Mouse (Mus musculus): ENCODE data around the gene Nufip1.

The Nufip1 gene

GRCm38 (mm10) chr14:76120472-76120871, 9.8 kb downstream of the Nufip1 start:
- Histone ChIP-seq H3K4me3 (replicated peaks; ENCODE audit: low read length) (no peak overlapping the region), H3K36me3 (ENCODE audit: insufficient read depth, low read length) (peaks cover 99% of the 10 kb centered on the region), H3K9me3 (ENCODE audit: low read length) (no peaks in the 10 kb centered on the region), H3K27me3 (ENCODE audit: insufficient read depth, low read length) (no peaks in the 10 kb centered on the region), H3K4me1 (replicated peaks; ENCODE audit: low read depth, low read length) (peaks cover 48% of the 10 kb centered on the region)
- no peak for TF ChIP-seq POU5F1 (IDR thresholded peaks at IDR 0.05; ENCODE audit: borderline replicate concordance, low read length)
- no peak for TF ChIP-seq NANOG (IDR thresholded peaks at IDR 0.05; ENCODE audit: borderline replicate concordance, low read length)
- no peak for TF ChIP-seq CTCF (conservative IDR thresholded peaks at IDR 0.05; ENCODE audit: low read length)

- H3K27me3 ChIP-seq (ENCODE audit: insufficient read depth, low read length), result no peaks in the 10 kb centered on the region
- no peak overlapping the region for H3K4me3 ChIP-seq (replicated peaks; ENCODE audit: low read length)
- TF ChIP-seq POU5F1 (IDR thresholded peaks at IDR 0.05; ENCODE audit: borderline replicate concordance, low read length) (no peak), NANOG (IDR thresholded peaks at IDR 0.05; ENCODE audit: borderline replicate concordance, low read length) (no peak), CTCF (conservative IDR thresholded peaks at IDR 0.05; ENCODE audit: low read length) (peak; percentile 83)
- H3K9me3 ChIP-seq (ENCODE audit: low read length), result no peaks in the 10 kb centered on the region
- peaks cover 99% of the 10 kb centered on the region for H3K36me3 ChIP-seq (ENCODE audit: insufficient read depth, low read length)
- peaks cover 51% of the 10 kb centered on the region for H3K4me1 ChIP-seq (replicated peaks; ENCODE audit: low read depth, low read length)
Observed at GRCm38 (mm10) chr14:76121901-76122662, 11.4 kb downstream of the Nufip1 start.

- Histone ChIP-seq H3K36me3 (ENCODE audit: insufficient read depth, low read length) (peaks cover 99% of the 10 kb centered on the region), H3K4me1 (replicated peaks; ENCODE audit: low read depth, low read length) (peaks cover 51% of the 10 kb centered on the region), H3K4me3 (replicated peaks; ENCODE audit: low read length) (no peak overlapping the region), H3K9me3 (ENCODE audit: low read length) (no peaks in the 10 kb centered on the region), H3K27me3 (ENCODE audit: insufficient read depth, low read length) (no peaks in the 10 kb centered on the region)
- no peak for TF ChIP-seq NANOG (IDR thresholded peaks at IDR 0.05; ENCODE audit: borderline replicate concordance, low read length)
- TF ChIP-seq CTCF (conservative IDR thresholded peaks at IDR 0.05; ENCODE audit: low read length), result no peak
- TF ChIP-seq POU5F1 (IDR thresholded peaks at IDR 0.05; ENCODE audit: borderline replicate concordance, low read length), result no peak
Observed at GRCm38 (mm10) chr14:76122663-76123058, 12.0 kb downstream of the Nufip1 start.

- Histone ChIP-seq H3K4me1 (replicated peaks; ENCODE audit: low read depth, low read length) (peaks cover 32% of the 10 kb centered on the region), H3K27me3 (ENCODE audit: insufficient read depth, low read length) (no peaks in the 10 kb centered on the region), H3K4me3 (replicated peaks; ENCODE audit: low read length) (no peak overlapping the region), H3K9me3 (ENCODE audit: low read length) (no peaks in the 10 kb centered on the region), H3K36me3 (ENCODE audit: insufficient read depth, low read length) (peaks cover 99% of the 10 kb centered on the region)
- TF ChIP-seq NANOG (IDR thresholded peaks at IDR 0.05; ENCODE audit: borderline replicate concordance, low read length), result no peak
- no peak for TF ChIP-seq CTCF (conservative IDR thresholded peaks at IDR 0.05; ENCODE audit: low read length)
Observed at GRCm38 (mm10) chr14:76127311-76127710, 16.6 kb downstream of the Nufip1 start.

GRCm38 (mm10) chr14:76128174-76128573, 17.5 kb downstream of the Nufip1 start:
- Histone ChIP-seq H3K9me3 (ENCODE audit: low read length) (no peaks in the 10 kb centered on the region), H3K4me3 (replicated peaks; ENCODE audit: low read length) (no peak overlapping the region), H3K4me1 (replicated peaks; ENCODE audit: low read depth, low read length) (peaks cover 25% of the 10 kb centered on the region), H3K36me3 (ENCODE audit: insufficient read depth, low read length) (peaks cover 99% of the 10 kb centered on the region), H3K27me3 (ENCODE audit: insufficient read depth, low read length) (no peaks in the 10 kb centered on the region)
- TF ChIP-seq NANOG (IDR thresholded peaks at IDR 0.05; ENCODE audit: borderline replicate concordance, low read length) (no peak), POU5F1 (IDR thresholded peaks at IDR 0.05; ENCODE audit: borderline replicate concordance, low read length) (no peak), CTCF (conservative IDR thresholded peaks at IDR 0.05; ENCODE audit: low read length) (no peak)

GRCm38 (mm10) chr14:76134975-76135374, 24.3 kb downstream of the Nufip1 start:
- H3K4me3 ChIP-seq (replicated peaks; ENCODE audit: low read length), result no peak overlapping the region
- H3K9me3 ChIP-seq (ENCODE audit: low read length), result no peaks in the 10 kb centered on the region
- H3K36me3 ChIP-seq (ENCODE audit: insufficient read depth, low read length), result peaks cover 72% of the 10 kb centered on the region
- no peaks in the 10 kb centered on the region for H3K27me3 ChIP-seq (ENCODE audit: insufficient read depth, low read length)
- TF ChIP-seq CTCF (conservative IDR thresholded peaks at IDR 0.05; ENCODE audit: low read length) (peak; percentile 14; the same call in 1 of the 2 replicates), POU5F1 (IDR thresholded peaks at IDR 0.05; ENCODE audit: borderline replicate concordance, low read length) (no peak)
- peaks cover 27% of the 10 kb centered on the region for H3K4me1 ChIP-seq (replicated peaks; ENCODE audit: low read depth, low read length)

GRCm38 (mm10) chr14:76145248-76145647, 34.6 kb downstream of the Nufip1 start:
- Histone ChIP-seq H3K4me1 (replicated peaks; ENCODE audit: low read depth, low read length) (peaks cover 57% of the 10 kb centered on the region), H3K4me3 (replicated peaks; ENCODE audit: low read length) (0 out of 2 replicates have a peak overlapping the region, but pooled peaks have one; percentile 24), H3K9me3 (ENCODE audit: low read length) (0 out of 2 replicates have a peak, but pooled peaks cover 4% of the 10 kb centered on the region), H3K27me3 (ENCODE audit: insufficient read depth, low read length) (no peaks in the 10 kb centered on the region), H3K36me3 (ENCODE audit: insufficient read depth, low read length) (peaks cover 5% of the 10 kb centered on the region; the same call in 1 of the 2 replicates)
- no peak for TF ChIP-seq CTCF (conservative IDR thresholded peaks at IDR 0.05; ENCODE audit: low read length)
- no peak for TF ChIP-seq POU5F1 (IDR thresholded peaks at IDR 0.05; ENCODE audit: borderline replicate concordance, low read length)
- TF ChIP-seq NANOG (IDR thresholded peaks at IDR 0.05; ENCODE audit: borderline replicate concordance, low read length), result no peak

- TF ChIP-seq NANOG (IDR thresholded peaks at IDR 0.05; ENCODE audit: borderline replicate concordance, low read length) (no peak), CTCF (conservative IDR thresholded peaks at IDR 0.05; ENCODE audit: low read length) (no peak), POU5F1 (IDR thresholded peaks at IDR 0.05; ENCODE audit: borderline replicate concordance, low read length) (no peak)
- Histone ChIP-seq H3K27me3 (ENCODE audit: insufficient read depth, low read length) (no peaks in the 10 kb centered on the region), H3K4me1 (replicated peaks; ENCODE audit: low read depth, low read length) (peaks cover 57% of the 10 kb centered on the region), H3K4me3 (replicated peaks; ENCODE audit: low read length) (0 out of 2 replicates have a peak overlapping the region, but pooled peaks have one; percentile 24), H3K9me3 (ENCODE audit: low read length) (0 out of 2 replicates have a peak, but pooled peaks cover 4% of the 10 kb centered on the region), H3K36me3 (ENCODE audit: insufficient read depth, low read length) (no peaks in the 10 kb centered on the region; the same call in 1 of the 2 replicates)
Observed at GRCm38 (mm10) chr14:76145868-76146267, 35.2 kb downstream of the Nufip1 start.

Data from E14TG2a.4 (cell line).